Mouse (Mus musculus) cerebellum, postnatal 14 days (tissue): ENCODE data around the gene Fgf15.
"Not testable (repeated sequence)": the region's sequence is repeated elsewhere in the genome, so short reads cannot be mapped to it uniquely, and the experiment has no call there.

Experiments
- DNase-seq, 2 experiments: peaks; one replicate each; pipeline ENCODE4 v3.0.0; 2021; ENCODE audit warnings: mixed read lengths in 2 of 2

Fgf15 gene

DNA sequence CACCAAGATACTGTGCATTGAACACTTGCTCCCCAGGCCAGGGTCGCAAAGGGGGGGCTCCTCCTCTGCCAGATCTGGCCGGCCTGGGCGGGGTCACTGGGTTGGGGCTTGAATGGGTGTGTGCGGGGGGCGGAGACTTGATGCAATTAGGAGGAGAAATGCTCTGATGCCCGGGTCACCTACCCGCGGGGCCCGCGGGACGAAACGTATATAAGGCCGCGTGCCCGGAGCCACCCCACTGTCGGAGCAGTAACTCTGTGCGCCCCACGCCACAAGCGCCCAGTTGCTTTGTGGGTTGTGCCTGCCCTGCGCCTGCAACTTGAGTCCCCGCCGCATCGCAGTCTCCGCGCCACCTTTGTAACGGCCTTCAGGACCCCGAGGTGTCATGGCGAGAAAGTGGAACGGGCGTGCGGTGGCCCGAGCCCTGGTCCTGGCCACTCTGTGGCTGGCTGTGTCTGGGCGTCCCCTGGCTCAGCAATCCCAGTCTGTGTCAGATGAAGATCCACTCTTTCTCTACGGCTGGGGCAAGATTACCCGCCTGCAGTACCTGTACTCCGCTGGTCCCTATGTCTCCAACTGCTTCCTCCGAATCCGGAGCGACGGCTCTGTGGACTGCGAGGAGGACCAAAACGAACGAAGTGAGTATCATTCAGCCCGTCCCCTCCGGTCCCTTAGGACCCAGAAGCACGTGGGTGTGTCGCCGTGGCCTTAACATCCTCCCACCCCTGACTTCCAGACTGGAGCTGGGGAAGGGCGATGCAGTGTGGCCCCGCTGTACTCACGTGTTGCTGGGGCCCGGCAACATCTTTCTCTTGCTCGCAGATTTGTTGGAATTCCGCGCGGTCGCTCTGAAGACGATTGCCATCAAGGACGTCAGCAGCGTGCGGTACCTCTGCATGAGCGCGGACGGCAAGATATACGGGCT, at the start of gene Fgf15:
TSS of gene Fgf15 (plus strand) at position 238 of the 925 bp plus-strand sequence.
- peak in 1 of 2 experiments; percentile 18 for DNase-seq

DNA sequence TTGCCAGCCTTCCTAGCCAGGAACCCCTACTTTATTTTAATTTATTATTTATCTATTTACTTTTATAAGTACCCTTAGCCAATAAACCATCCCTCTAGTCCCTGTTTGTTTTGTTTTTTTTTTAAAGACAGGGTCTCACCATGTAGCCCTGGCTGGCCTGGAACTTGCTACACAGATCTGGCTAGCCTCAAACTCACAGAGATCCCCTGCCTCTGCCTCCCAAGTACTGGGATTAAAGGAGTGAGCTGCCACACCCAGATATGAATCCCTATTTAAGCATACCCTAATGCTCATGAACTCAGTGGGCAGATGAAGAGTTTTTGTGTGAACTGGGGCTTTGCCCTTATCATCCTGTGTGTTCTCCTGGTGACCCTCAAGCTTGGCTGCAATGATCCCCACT, 49.3 kb upstream of the Fgf15 start, which contains the start of gene Fgf4:
TSS of gene Fgf4 (plus strand) at position 301 of the 400 bp plus-strand sequence.
- no peak for DNase-seq

DNA sequence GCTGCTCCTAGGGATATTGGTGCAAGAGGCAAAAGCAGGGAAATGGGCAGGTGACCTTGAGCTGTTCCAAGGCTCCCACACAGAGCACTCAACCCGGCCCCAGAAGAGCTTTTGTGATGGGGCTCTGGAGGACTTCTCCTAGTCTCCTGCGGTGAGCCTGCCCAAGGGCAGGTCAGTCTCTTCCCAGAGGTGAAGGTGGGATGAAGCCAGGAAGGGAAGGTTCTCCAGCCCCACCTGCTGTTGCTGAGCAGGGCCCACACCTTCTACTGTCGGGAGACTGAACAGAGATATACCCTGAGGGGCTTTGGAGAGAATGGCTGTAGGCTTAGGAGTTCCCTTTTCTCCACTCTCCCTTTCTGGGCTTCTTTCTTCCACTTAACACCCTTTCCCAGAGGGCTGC, 45.0 kb upstream of the Fgf15 start:
- no peak for DNase-seq

DNA sequence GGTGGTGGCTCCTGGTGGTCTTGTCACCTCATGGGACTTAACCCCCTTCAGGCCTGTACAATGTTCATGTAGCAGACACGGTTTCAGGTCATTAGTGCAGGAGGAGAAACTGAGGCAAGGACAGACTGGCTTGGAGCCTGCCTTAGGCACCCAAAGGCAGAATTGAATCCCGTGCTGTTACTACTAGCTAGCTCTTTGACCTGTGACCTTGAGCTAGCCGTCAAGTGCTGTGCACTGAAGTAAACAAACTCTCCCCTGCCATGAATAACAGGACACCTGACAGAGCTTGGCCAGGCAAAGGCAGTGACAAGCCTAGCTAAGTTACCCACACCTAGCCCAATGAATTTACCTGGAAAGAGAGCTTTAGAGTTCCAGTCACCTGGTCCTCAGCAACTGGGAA, 41.4 kb upstream of the Fgf15 start:
- no peak for DNase-seq

DNA sequence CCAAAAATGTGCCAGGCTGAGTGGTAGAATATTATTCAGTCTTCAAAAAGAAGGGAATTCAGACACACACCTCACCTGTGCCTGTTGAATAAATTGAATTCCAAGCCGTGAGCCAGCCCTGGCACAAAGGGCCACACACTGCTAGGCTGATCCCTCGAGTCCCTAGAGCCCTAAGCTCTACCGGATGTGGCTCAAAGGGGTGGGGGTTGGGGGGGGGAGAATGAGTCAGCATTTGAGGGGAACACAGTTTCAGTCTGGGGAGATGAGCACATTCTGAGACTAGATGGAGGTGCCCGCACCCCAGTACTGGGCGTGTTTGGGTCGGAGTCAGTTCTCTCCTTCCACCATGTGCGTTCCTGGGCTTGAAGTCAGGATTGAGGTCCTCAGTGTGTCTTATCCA, 39.2 kb upstream of the Fgf15 start:
- no peak for DNase-seq

DNA sequence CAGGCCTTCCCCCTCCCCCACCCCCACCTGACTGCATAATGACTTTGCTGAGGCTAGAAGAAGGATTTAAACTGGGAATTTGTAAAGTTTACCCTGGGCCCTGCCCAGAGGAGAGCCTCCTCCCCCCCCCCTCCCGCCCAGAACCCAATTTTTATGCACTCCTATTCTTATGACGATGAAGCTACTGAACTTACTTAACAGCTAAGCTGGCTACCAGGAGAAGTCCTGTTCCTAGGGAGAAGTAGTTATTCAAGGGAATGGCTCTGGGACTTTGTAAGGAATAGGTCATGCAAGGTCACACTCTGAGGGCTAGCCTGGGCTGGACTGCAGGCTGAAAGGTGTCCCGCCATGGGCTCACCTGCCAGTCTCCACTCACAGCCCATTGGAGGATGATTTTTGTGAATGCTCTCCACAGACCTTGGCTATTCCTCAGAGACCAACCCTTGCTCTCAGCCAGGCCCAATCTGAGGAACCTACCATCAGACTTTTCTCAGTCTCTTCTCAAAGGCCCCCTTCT, 38.4 kb upstream of the Fgf15 start:
- no peak for DNase-seq

DNA sequence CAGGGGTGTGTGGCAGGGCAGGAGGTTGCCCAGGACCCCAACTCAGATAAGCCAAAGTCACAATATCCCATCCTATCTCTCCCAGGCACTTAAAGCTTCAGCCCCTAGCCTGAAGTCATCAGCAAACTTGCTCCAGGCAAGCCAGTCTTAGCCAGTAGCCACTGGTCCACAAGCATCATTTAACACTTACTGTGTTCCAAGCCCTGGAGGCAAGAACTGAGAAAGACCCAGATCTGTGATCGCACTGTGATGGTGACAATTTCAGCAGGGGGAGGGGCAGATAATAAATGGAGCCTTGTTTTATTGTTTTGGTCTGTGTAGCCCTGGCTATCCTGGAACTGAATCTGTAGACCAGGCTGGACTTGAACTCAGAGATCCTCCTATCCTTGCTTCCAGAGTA, 37.6 kb upstream of the Fgf15 start:
- DNase-seq, result no peak

DNA sequence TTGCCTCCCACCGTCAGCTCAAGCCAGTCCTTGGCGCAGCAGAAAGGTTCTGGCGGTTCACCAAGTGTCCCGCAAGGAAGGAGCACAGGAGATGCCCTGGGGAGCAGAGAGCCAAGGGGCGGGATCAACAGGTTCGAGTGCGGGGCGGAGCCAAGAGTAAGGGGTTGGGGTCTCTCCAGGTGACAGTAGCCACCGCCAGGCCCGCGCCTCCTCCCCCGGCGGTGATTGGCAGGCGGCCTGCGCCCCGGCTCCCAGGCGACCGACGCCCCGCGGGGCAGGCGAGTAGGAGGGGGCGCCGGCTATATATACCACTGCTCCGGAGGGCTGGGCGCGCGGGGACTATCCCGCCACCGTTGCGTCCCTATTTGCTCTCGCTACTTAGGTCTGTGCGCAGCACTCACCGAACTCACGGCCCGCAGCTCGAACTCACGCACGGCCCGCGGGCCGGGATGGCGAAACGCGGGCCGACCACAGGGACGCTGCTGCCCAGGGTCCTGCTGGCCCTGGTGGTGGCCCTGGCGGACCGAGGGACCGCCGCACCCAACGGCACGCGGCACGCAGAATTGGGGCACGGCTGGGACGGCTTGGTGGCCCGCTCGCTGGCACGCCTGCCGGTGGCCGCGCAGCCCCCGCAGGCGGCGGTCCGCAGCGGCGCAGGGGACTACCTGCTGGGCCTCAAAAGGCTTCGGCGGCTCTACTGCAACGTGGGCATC, 35.1 kb upstream of the Fgf15 start:
- peak in 1 of 2 experiments; percentile 24 for DNase-seq

DNA sequence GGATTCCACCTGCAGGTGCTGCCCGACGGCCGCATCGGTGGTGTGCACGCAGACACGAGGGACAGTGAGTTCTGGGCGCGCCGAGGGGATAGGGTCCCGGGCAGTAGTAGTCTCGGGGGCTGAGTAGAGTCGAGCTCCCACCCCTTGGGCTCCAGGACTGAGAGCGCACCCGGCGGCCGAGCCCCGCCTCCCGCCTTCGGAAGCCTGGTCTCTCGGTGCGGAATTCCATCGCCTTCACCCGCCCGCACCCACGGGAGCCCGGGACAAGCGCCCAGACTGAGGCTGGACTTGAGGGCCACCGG, 34.6 kb upstream of the Fgf15 start:
- peak in 1 of 2 experiments; percentile 32 for DNase-seq

DNA sequence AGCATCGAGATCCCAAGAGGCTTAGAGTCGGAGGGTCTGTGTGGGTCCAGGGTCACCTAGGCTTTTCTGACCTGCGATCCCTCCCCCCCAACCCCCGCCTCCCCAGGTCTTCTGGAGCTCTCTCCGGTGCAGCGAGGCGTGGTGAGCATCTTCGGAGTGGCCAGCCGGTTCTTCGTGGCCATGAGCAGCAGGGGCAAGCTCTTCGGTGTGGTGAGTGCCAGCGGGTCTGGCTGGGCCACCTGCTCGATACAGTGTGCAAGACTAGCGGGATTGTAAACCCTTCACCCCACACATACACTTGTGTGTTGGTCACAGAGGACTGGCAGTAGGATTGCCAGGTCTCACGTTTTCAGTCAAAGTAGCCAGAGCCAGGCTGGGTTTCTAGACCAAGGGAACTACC, 34.2 kb upstream of the Fgf15 start:
- DNase-seq, result peak; percentile 50 to 52

DNA sequence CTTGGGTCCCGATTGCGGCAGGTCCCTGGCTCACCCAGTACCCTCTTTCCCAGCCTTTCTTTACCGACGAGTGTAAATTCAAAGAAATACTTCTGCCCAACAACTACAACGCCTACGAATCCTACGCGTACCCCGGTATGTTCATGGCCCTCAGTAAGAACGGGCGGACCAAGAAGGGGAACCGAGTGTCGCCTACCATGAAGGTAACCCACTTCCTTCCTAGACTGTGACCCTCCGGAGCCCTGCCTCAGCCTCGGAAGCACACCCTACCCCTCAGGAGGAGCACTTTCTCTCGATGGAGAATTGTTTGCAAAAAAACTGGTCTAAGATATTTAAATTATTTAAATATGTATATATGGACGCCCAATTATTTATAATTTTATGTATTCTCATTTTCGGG, 33.6 kb upstream of the Fgf15 start:
- no peak for DNase-seq

DNA sequence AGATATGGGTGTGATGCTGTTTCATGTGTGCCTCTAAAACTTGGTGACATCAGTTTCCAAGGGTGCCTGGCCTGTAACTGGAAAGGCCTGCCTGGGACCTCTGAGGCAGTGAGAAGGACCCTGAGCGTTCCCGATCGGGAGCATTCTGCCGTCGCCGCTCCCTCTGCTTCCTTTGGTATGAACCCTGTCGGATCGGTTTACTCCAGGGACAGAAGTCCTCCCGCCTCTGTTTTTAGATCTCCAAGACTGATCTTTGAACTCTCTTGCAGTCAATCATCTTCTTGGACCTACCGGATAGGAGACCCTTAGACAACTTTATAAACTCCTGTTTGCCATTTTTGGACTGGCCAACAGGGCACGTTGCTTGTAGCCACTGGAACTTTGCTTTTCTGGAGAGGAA, 33.1 kb upstream of the Fgf15 start:
- no peak for DNase-seq

DNA sequence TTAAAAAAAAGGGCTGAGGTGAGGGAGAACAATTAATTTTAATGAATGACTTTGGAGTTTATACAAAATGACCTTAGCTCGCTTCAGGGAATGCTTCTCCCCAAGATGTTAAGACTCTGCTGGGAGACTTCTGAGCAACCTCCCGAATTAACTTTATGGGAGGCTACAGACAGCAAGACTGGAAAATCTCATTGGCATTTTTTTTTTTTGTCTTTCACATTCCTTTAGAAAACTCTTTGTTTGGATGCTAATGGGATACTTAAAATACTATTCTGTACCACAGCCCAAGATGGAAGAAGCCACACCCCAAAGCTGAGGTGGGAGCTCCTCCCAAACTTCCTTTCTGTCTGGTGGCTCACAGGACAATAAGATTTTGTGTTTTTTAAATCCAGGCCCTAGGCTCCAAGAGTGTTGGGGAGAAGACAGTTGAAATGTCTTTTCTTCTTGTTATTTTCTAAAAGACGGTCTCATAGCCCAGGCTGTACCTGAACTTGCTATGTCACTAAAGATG, 32.1 kb upstream of the Fgf15 start:
- no peak for DNase-seq

DNA sequence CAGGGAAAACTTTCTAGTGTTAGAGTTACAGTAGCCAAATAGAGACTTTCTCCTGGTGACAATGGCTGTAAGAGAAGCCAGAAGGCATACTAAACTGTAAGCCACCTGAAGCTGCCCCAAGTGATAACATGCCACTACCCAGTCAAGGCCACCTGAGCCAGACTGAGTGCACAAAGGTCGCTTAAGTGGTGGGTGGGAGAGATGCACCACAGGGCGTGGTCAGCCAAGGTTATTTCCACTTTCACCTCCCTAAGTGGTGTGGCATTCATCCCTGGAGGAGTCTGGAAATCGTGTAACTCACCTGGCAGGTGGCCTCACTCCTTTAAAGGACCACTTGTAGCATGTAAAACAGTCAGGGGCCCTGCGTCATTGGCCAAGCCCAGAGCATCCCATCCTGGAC, 29.2 kb upstream of the Fgf15 start:
- no peak for DNase-seq

DNA sequence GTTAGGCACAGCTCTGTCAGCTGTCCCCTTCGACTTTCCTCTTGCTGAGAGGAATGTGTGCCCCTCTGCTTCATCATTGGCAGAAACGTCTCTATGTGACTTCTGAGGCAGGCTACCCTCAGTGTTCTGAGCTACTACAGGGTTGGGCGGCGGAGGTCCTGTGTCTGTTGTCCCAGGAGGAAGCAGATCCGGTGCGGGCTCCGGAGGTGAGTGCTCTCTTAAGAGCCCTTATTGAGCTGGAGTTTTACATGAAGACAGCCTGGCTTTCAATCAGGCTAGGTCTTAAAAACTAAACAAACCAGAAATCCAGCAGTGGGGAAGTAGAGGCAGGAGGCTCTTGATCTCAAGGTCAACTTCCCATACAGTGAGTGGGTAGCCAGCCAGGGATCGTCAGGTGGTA, 28.7 kb upstream of the Fgf15 start:
- no peak for DNase-seq

DNA sequence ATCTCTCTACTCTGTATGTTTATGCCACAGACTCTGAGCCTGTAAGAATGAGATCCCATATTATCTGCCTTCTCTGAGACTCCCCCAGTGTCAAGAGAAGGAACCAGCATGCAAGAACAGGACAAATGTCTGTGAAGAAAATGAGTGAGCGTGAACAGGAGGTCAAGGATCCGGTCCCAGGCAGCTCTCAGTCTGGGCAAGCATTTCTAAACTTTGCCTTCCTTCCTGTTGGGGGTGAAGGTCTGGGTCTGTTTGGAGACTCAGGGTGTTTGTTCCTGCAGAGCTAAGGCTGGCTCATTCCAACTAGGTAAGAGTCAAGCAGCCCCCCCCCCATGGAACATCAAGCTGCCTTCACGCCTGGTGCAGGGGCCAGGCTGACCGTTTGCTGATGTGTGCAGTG, 23.9 kb upstream of the Fgf15 start:
- no peak for DNase-seq

DNA sequence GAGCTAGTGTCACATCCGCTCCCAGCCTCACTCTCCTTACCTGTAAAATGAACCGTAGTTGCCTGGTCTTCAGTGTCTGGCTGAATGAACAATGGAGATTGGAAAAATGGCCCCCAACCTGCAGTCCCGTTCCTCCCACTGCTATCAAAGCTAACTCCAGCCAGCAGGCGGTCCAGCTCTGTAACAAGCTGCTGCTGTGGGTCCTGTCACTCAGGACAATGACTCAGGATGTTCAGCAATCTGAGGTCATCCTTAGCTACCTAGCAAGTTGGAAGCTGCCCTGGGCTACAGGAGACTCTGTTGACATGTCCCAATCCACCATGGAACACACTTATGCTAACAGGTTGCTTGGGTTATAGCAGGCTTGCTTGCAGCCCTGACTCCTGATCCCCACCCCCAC, 23.2 kb upstream of the Fgf15 start:
- DNase-seq, result no peak

DNA sequence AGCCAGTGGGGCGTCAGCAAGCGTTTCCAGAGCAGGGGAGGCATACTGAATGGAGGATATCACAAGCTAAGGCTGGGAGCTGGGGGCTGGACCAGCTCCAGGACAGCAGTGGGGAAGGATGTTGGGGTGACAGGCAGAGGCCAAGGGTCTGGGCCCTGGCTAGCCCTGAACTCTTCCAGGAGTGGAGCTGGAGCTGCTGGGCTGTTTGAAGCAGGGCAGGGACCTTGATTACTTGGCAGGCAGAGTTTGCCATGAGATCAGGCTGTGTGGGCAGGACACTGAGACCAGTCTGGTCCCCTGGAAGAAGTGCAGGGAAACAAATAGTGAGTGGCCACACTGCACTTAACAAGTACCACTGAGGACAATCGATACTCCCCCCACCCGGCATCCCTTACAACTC, 22.1 kb upstream of the Fgf15 start:
- DNase-seq, result no peak

DNA sequence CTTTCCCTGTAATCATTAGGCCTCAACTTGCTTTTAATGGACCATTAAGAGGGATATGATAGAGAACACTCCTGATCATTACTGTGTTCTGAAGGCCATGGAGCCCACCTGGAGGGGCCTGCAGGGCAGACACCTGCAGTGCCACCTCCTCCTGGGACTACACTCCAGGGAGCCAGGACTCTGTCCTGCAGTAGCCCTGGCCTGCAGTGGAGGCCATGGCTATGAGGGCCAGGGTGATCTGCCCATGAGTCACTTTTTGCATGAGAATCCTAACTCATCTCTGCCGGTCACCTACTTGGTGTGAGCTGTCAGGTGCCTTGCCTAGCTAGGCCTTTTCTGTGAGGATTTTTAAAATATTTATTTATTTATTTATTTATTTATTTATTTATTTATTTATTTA, 17.9 kb upstream of the Fgf15 start:
- DNase-seq, result no peak

DNA sequence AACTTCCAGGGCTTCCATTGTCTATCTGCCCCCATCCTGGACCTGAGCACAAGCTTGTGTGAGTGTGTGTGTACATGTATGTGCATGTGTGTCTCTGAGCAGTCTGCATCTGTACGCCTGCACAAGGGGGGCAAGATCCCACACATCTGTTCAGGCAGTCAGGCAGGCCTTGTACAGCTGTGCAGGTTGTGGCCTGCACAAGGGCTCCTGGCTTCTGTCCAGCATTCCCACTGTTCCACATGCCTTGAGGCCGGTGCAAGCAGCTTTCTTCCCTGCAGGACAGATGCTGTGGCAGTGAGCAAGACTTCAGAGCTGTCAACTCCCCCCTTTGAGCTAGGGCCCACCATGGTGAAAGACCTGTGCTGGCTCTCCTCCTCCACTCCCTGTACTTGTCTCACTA, 13.2 kb upstream of the Fgf15 start:
- no peak for DNase-seq

DNA sequence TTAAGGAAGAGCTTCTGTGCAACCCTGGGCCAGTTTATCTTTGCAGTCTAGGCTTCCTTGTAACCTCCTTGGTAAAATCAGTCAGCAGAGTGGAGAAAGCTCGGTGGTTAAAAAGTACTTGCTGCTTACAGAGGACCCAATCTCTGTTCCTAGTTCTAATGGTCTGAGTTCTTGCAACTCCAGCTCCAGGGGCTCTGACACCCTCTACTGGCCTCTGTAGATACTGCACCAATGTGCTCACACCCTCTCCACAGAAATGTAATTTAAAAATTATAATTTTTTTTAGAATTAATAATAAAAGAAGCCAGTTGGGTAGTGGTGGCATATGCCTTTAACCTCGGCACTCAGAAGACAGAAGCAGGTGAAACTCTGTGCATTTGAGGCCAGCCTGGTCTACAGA, 8.7 kb upstream of the Fgf15 start:
- DNase-seq, result no peak

DNA sequence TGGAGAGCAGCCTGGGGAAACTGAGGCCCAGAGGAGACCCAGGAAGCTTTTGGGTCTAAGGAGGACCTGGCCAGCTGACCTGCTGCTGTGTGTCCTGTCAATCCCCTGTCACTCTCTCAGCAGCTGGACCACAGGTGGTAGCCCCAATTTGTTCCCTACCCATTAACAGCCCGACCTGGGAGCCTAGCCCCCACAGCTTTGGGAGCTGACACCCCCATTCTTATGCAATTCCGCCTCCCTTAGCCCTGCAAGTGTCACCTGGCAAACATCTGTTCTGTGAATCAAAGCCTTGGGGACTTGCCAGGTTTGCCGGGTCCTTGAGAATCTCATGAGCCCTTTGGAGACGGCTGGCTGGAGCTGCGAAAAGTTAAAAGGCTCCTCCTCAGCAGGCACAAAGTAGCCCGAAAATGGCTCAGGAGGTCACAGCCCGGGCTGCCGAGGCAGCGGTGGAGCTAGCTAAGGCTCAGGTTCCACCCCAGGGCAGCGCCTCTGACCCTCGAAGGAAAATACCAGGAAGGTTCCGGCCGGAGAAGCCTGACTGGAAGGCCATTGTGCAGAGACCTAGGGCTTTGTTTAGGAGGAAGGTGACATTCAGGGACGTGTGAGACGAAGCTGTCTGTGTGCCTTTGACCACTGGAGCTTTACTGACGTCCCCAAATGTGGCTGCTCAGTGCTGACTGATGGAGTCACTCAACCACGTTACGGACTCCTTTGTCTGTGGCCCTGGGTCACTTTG, 7.6 kb upstream of the Fgf15 start:
- no peak for DNase-seq

DNA sequence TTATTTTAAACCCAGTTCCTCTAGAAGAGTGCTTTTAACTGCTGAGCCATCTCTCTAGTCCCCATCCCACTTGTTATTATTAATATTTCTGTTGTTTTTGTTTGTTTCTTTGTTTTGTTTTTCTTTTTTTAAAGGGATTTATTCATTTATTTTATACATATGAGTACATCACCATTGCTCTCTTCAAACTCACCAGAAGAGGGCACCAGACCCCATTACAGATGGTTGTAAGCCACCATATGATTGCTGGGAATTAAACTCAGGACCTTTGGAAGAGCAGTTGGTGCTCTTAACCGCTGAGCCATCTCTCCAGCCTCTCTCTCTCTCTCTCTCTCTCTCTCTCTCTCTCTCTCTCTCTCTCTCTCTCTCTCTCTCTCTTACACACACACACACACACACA, 5.7 kb upstream of the Fgf15 start:
- not testable (repeated sequence) for DNase-seq
